Mouse (Mus musculus) midbrain, embryonic 14.5 days (tissue): ENCODE results near the gene Hddc2. TPM values are rescaled to one million over a fixed set of nuclear protein-coding genes. Genes with fewer than 3 reads are reported as not detected.
"Not testable (repeated sequence)": the region's sequence is repeated elsewhere in the genome, so short reads cannot be mapped to it uniquely, and the experiment has no call there.

Experiments
- ATAC-seq: fragments of 200-750 bp; cut with Nextera tagmentation; 2 replicates; pipeline ENCODE4 v1.8.0; 2017; ENCODE audit warnings: moderate number of reproducible peaks, moderate library complexity; ENCODE audit not compliant: low FRiP score, low TSS enrichment
- DNase-seq: peaks from one replicate; pipeline ENCODE4 v3.0.0-alpha.2; 2015
- H3K27ac ChIP-seq: fragments of 300-500 bp; sonication (generic); replicated peaks from 2 replicates; pipeline ENCODE4 v1.5.1; 2014; ENCODE audit warnings: mild to moderate bottlenecking, low read depth, low read length, moderate library complexity
- H3K27me3 ChIP-seq: fragments of 300-500 bp; sonication (generic); 2 replicates; pipeline ENCODE4 v1.6.1; 2014; ENCODE audit warnings: low read length, control low read depth, mixed read lengths; ENCODE audit not compliant: control insufficient read depth, insufficient read depth
- H3K36me3 ChIP-seq: fragments of 300-500 bp; sonication (generic); 2 replicates; pipeline ENCODE4 v1.6.1; 2014; ENCODE audit warnings: low read length, control low read depth; ENCODE audit not compliant: control insufficient read depth, insufficient read depth
- H3K4me1 ChIP-seq: fragments of 300-500 bp; sonication (generic); 2 replicates; pipeline ENCODE4 v1.6.1; 2014; ENCODE audit warnings: mild to moderate bottlenecking, antibody characterized with exemption, low read length, control low read depth; ENCODE audit not compliant: control insufficient read depth, insufficient read depth
- H3K4me2 ChIP-seq: fragments of 300-500 bp; sonication (generic); 2 replicates; pipeline ENCODE4 v1.6.1; 2014; ENCODE audit warnings: mild to moderate bottlenecking, low read length, moderate library complexity
- H3K4me3 ChIP-seq: fragments of 300-500 bp; sonication (generic); replicated peaks from 2 replicates; pipeline ENCODE4 v1.5.1; 2014; ENCODE audit warnings: low read depth, low read length
- H3K9ac ChIP-seq: fragments of 300-500 bp; sonication (generic); replicated peaks from 2 replicates; pipeline ENCODE4 v1.6.1; 2014; ENCODE audit warnings: mild to moderate bottlenecking, low read length, moderate library complexity
- H3K9me3 ChIP-seq: fragments of 300-500 bp; sonication (generic); 2 replicates; pipeline ENCODE4 v1.6.1; 2016; ENCODE audit warnings: low read length, control low read depth, mixed read lengths; ENCODE audit not compliant: control insufficient read depth
- WGBS: fragments of 180-500 bp; shearing (Covaris S2); extraction: QIAGEN DNeasy Blood & Tissue Kit; methylation state at CpG from one replicate; pipeline ENCODE4 v1.1.7; 2014; 5-methylcytosine and 5-hydroxymethylcytosine counted together
- polyA plus RNA-seq: library from polyadenylated mRNA; unstranded; fragments of >200 nt; fragmentation: Nextera tagmentation; extraction: Ambion mirVana; gene quantifications from 2 replicates; pipeline ENCODE4 v1.2.1, GENCODE M21; 2014

Gene Hddc2
- polyA plus RNA-seq, 1 experiment from 2014 or later: 51.7 TPM

GRCm38 (mm10) chr10:31331225-31331775, 18.1 kb downstream of the Hddc2 start:
- no peaks in the 10 kb centered on the region for H3K27me3 ChIP-seq
- WGBS: 94% methylated on average over 4 of the region's 4 CpGs
- peaks cover 10% of the 10 kb centered on the region; the same call in 1 of the 2 replicates for H3K36me3 ChIP-seq
- ATAC-seq (peak; percentile 32; the same call in 1 of the 2 replicates), DNase-seq (peak; percentile 53)
- H3K4me2 ChIP-seq: no peak overlapping the region
- no peak overlapping the region for H3K27ac ChIP-seq
- no peak overlapping the region for H3K9ac ChIP-seq
- no peak overlapping the region for H3K4me3 ChIP-seq
- no peaks in the 10 kb centered on the region for H3K9me3 ChIP-seq
- H3K4me1 ChIP-seq: no peaks in the 10 kb centered on the region

GRCm38 (mm10) chr10:31336432-31336831, 23.2 kb downstream of the Hddc2 start:
- no peak overlapping the region for H3K9ac ChIP-seq
- H3K4me1 ChIP-seq: no peaks in the 10 kb centered on the region
- no peak for DNase-seq
- H3K27me3 ChIP-seq: no peaks in the 10 kb centered on the region
- H3K4me3 ChIP-seq: no peak overlapping the region
- no peak overlapping the region for H3K27ac ChIP-seq
- no peak for ATAC-seq
- WGBS: 93% methylated on average over 5 of the region's 5 CpGs
- H3K4me2 ChIP-seq: no peak overlapping the region
- H3K36me3 ChIP-seq: no peaks in the 10 kb centered on the region
- H3K9me3 ChIP-seq: no peaks in the 10 kb centered on the region

- no peaks in the 10 kb centered on the region for H3K36me3 ChIP-seq
- no peak for DNase-seq
- 91% methylated on average over 8 of the region's 8 CpGs for WGBS
Observed at GRCm38 (mm10) chr10:31346401-31346800, 33.2 kb downstream of the Hddc2 start.

GRCm38 (mm10) chr10:31351056-31351455, 37.9 kb downstream of the Hddc2 start:
- H3K4me3 ChIP-seq: no peak overlapping the region
- H3K4me1 ChIP-seq: no peaks in the 10 kb centered on the region
- DNase-seq: no peak
- H3K9me3 ChIP-seq: no peaks in the 10 kb centered on the region
- no peak for ATAC-seq
- no peak overlapping the region for H3K4me2 ChIP-seq
- H3K27ac ChIP-seq: no peak overlapping the region
- H3K36me3 ChIP-seq: no peaks in the 10 kb centered on the region
- no peaks in the 10 kb centered on the region for H3K27me3 ChIP-seq
- H3K9ac ChIP-seq: no peak overlapping the region
- 89% methylated on average over 2 of the region's 2 CpGs for WGBS

More at GRCm38 (mm10) chr10:31346401-31346800, 33.2 kb downstream of the Hddc2 start:
- H3K9ac ChIP-seq: no peak overlapping the region
- no peaks in the 10 kb centered on the region for H3K4me1 ChIP-seq
- no peaks in the 10 kb centered on the region for H3K27me3 ChIP-seq
- ATAC-seq: no peak
- H3K27ac ChIP-seq: no peak overlapping the region
- no peaks in the 10 kb centered on the region for H3K9me3 ChIP-seq
- no peak overlapping the region for H3K4me2 ChIP-seq
- H3K4me3 ChIP-seq: no peak overlapping the region

GRCm38 (mm10) chr10:31352845-31353427, 39.8 kb downstream of the Hddc2 start:
- Histone ChIP-seq H3K4me1 (no peaks in the 10 kb centered on the region), H3K27me3 (no peaks in the 10 kb centered on the region), H3K4me2 (no peak overlapping the region), H3K9ac (no peak overlapping the region), H3K4me3 (no peak overlapping the region), H3K9me3 (no peaks in the 10 kb centered on the region), H3K36me3 (no peaks in the 10 kb centered on the region), H3K27ac (no peak overlapping the region)
- ATAC-seq (peak; percentile 59; the same call in 1 of the 2 replicates), DNase-seq (peak; percentile 65)
- WGBS: 60% methylated on average over 1 of the region's 1 CpGs

- ATAC-seq (no peak), DNase-seq (no peak)
- H3K4me2 ChIP-seq: no peak overlapping the region
- H3K4me1 ChIP-seq: no peaks in the 10 kb centered on the region
- no peaks in the 10 kb centered on the region for H3K9me3 ChIP-seq
- no peaks in the 10 kb centered on the region for H3K27me3 ChIP-seq
- no peak overlapping the region for H3K9ac ChIP-seq
- H3K36me3 ChIP-seq: no peaks in the 10 kb centered on the region
- H3K4me3 ChIP-seq: no peak overlapping the region
- 86% methylated on average over 2 of the region's 2 CpGs for WGBS
- H3K27ac ChIP-seq: no peak overlapping the region
Observed at GRCm38 (mm10) chr10:31354141-31354540, 41.0 kb downstream of the Hddc2 start.

- no peak overlapping the region for H3K27ac ChIP-seq
- DNase-seq (no peak), ATAC-seq (no peak)
- 73% methylated on average over 7 of the region's 7 CpGs for WGBS
- H3K4me2 ChIP-seq: no peak overlapping the region
- no peak overlapping the region for H3K9ac ChIP-seq
- no peaks in the 10 kb centered on the region for H3K9me3 ChIP-seq
- no peaks in the 10 kb centered on the region for H3K27me3 ChIP-seq
- no peaks in the 10 kb centered on the region for H3K36me3 ChIP-seq
- no peak overlapping the region for H3K4me3 ChIP-seq
- no peaks in the 10 kb centered on the region for H3K4me1 ChIP-seq
Observed at GRCm38 (mm10) chr10:31354886-31355461, 41.8 kb downstream of the Hddc2 start.

- Histone ChIP-seq H3K4me3 (no peak overlapping the region), H3K27me3 (no peaks in the 10 kb centered on the region), H3K9ac (no peak overlapping the region), H3K36me3 (no peaks in the 10 kb centered on the region), H3K4me2 (no peak overlapping the region), H3K4me1 (no peaks in the 10 kb centered on the region), H3K9me3 (no peaks in the 10 kb centered on the region), H3K27ac (no peak overlapping the region)
- no peak for DNase-seq
- 85% methylated on average over 4 of the region's 4 CpGs for WGBS
- no peak for ATAC-seq
Observed at GRCm38 (mm10) chr10:31359749-31360148, 46.6 kb downstream of the Hddc2 start.

GRCm38 (mm10) chr10:31370200-31370599, 57.0 kb downstream of the Hddc2 start:
- H3K4me2 ChIP-seq, H3K4me1 ChIP-seq, H3K9ac ChIP-seq, H3K27me3 ChIP-seq, H3K9me3 ChIP-seq, H3K27ac ChIP-seq, H3K36me3 ChIP-seq, ATAC-seq, H3K4me3 ChIP-seq: not testable (repeated sequence)
- DNase-seq: peak; percentile 38
- 11% methylated on average over 4 of the region's 5 CpGs for WGBS
